Comparison of ENCODE assay signal across 23 mouse cellular contexts in the genomic region with DNA sequence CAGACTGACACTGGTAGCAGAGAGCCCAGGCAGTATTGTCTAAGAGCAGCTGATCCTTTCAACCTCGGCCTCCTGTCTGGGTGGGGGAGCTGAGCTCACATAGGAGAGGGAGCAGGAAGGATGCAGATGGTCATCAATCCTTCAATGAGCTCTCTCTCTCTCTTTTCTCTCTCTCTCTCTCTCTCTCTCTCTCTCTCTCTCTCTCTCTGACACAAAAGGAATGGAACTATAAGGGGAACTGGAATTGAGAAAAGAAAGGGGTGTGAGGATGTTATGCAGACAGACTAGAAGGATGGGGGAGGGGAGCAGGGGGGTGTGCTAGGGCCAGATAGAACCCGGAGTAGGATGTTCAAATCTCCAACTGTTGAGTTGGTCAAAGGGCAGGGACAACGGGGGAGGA. TPM values are rescaled to one million over a fixed set of nuclear protein-coding genes. Genes with fewer than 3 reads are reported as not detected.
"Had no signal": no experiment of that assay in that cellular context is flagged by ENCODE, and none has a peak within 500 bp of the region (broad histone marks: within the 10 kb centered on the region; RNA-seq: fewer than 3 reads in every experiment).

Gene Pkd2l1, minus strand, starts transcription at position 101 of the 400 bp plus-strand sequence.

- DNase-seq: liver, embryonic 13.5 days; liver, postnatal 0 days; lung, embryonic 14.5 days; lung, postnatal 14 days; lung, postnatal 36 days; right cerebral cortex, postnatal 14 days; thymus, adult 2 months; thymus, postnatal 25 days; thymus, postnatal 4 days had no signal

- H3K4me1 ChIP-seq: liver, embryonic 15.5 days; midbrain, embryonic 12.5 days; midbrain, embryonic 15.5 days; stomach, embryonic 15.5 days had no signal

- H3K36me3 ChIP-seq: liver, embryonic 13.5 days; liver, embryonic 15.5 days; midbrain, embryonic 12.5 days; midbrain, embryonic 15.5 days; neural tube, embryonic 12.5 days; stomach, embryonic 15.5 days had no signal

- H3K9me3 ChIP-seq: liver, embryonic 13.5 days; liver, embryonic 15.5 days; midbrain, embryonic 12.5 days; midbrain, embryonic 15.5 days; neural tube, embryonic 12.5 days; stomach, embryonic 15.5 days had no signal

- H3K9ac ChIP-seq: liver, embryonic 13.5 days; liver, embryonic 15.5 days; liver, postnatal 0 days; lung, embryonic 14.5 days; midbrain, embryonic 12.5 days; midbrain, embryonic 15.5 days; neural tube, embryonic 12.5 days; stomach, embryonic 15.5 days had no signal

- H3K27me3 ChIP-seq: midbrain, embryonic 15.5 days; neural tube, embryonic 12.5 days; stomach, embryonic 15.5 days had no signal

- H3K4me3 ChIP-seq: liver, embryonic 13.5 days; liver, embryonic 15.5 days; midbrain, embryonic 12.5 days; midbrain, embryonic 15.5 days; neural tube, embryonic 12.5 days; stomach, embryonic 15.5 days had no signal

- H3K27ac ChIP-seq: liver, embryonic 13.5 days; liver, embryonic 15.5 days; macrophage; midbrain, embryonic 12.5 days; midbrain, embryonic 15.5 days; neural tube, embryonic 12.5 days; stomach, embryonic 15.5 days; stomach, postnatal 0 days had no signal

- H3K4me2 ChIP-seq: liver, embryonic 11.5 days; liver, embryonic 13.5 days; liver, embryonic 15.5 days; lung, embryonic 14.5 days; midbrain, embryonic 12.5 days; midbrain, embryonic 15.5 days; neural tube, embryonic 12.5 days; stomach, embryonic 15.5 days had no signal

- ATAC-seq: liver, postnatal 0 days; midbrain, embryonic 15.5 days had no signal

RNA-seq across cellular contexts. Expression of gene Pkd2l1, which starts in this region (rescaled TPM):
- total RNA-seq: megakaryocyte progenitor cell, adult 5-6 weeks; monocyte, adult 5-6 weeks; neutrophil, adult 5-6 weeks had no signal
- polyA plus RNA-seq: liver, embryonic 11.5 days; liver, embryonic 13.5 days; liver, embryonic 15.5 days; liver, postnatal 0 days; lung, embryonic 14.5 days; lung, embryonic 16.5 days; macrophage; spleen, adult 2 months; stomach, embryonic 15.5 days; stomach, postnatal 0 days; urinary bladder, adult 2 months had no signal
